Mouse (Mus musculus): ENCODE measurements around the gene Zfp941.

GRCm38 (mm10) chr7:140851916-140852315 lies 29.9 kb upstream of the Zfp941 start:
- TF ChIP-seq CTCF (conservative IDR thresholded peaks at IDR 0.05; ENCODE audit: low read length) (no peak), NANOG (IDR thresholded peaks at IDR 0.05; ENCODE audit: borderline replicate concordance, low read length) (no peak), POU5F1 (IDR thresholded peaks at IDR 0.05; ENCODE audit: borderline replicate concordance, low read length) (no peak)

Measured in E14TG2a.4 (cell line).